Mouse (Mus musculus): ENCODE results near the gene Hacl1.

Hacl1 gene

DNA sequence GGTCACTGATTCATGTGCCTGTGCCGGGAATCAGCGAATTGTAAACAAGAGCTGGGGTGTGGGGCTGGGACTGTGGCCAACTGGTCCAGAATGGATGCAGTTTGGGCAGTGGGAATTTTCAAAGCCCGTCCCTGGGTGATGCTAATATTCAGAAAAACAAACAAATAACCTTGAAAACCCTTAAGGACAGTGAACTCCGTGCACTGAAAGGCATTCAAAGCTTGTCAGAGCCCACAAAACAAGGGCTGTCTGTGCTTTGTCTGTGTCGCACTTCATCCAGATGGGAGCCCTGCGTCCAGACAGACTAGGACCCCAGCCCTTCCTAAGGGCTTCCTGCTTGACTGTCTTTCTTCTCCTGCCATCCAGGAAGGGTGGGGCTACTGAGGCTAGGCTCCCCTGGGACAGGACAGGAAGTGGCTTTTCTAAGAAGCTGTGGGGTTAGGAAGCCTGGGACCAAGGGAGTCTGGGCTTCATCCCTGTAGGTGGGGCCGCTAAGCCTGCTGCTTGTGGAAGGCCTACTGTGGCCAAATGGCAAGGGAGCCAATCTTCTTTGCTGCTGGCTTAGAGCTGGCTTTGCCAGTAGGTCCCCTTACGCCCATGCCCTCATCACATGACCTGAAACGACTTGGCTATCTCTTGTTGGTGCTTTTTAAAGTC lies 21.6 kb upstream of the Hacl1 start:
- DNase-seq (ENCODE audit: low read depth), result peak; percentile 73

- peak; percentile 95 for DNase-seq (ENCODE audit: low read depth)
Observed at GRCm38 (mm10) chr14:31661671-31662554, 20.8 kb upstream of the Hacl1 start.

- peak; percentile 38 for DNase-seq (ENCODE audit: low read depth)
Observed at GRCm38 (mm10) chr14:31660312-31661093, 19.4 kb upstream of the Hacl1 start.

DNA sequence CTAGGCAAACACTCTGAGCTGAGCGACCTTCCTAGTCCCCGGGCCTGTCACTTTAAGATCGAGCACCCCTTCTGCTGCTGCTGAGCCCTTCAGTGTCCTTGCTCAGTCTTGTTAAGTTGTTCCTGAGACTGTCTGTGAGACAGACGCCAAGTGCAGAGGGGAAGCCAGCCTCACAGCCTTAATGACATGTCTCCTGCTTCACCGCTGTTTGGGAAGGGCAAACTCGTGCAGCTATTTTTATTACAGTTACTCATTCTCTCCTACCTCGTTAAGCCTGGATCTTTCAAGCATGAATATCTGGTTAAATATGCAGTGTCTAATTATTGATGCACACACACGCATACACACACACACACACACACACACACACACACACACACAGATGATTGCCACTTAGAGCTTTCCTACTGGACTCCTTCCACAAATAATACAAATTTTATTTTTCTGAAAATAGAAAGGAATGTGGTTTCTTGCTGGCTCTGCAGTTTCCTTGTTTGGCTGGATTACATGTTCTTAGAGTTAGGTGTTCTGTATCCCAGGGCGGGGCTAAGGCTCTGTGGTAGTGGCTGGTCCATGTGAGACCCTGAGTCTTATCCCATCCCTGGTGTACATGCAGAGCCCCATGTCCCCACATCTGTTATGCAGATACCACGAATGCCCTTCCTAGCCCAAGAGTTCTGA lies 18.6 kb upstream of the Hacl1 start:
- peak; percentile 71 for DNase-seq (ENCODE audit: low read depth)

DNA sequence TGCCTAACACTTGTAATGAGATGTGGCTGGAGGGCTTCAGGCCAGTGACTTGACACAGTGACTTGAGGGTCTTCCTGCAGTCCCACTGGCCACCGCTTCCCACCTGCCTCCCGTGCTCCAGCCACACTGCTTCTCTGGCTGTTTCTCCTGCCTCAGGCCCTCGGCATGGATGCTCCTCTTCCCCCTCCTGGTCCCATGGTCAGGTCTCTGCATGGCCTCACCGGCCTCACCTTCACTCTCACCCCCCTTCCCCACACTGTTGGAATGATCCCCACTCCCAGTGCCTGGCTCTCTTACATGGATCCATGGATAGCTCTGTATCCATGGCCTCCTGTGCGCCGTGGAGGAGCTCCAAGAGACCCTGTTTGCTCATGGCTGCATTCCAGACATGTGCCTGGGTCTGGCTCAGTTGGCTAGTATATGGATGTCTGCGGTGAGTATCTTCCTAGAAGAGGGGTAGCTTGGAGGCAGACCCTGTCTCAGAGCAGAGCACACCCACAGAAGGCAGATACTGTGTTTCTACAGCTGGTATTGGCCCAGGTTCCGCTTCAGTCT lies 17.1 kb upstream of the Hacl1 start:
- no peak for DNase-seq (ENCODE audit: low read depth)

- DNase-seq (ENCODE audit: low read depth), result peak; percentile 84
Observed at GRCm38 (mm10) chr14:31656857-31657645, 16.0 kb upstream of the Hacl1 start.

DNA sequence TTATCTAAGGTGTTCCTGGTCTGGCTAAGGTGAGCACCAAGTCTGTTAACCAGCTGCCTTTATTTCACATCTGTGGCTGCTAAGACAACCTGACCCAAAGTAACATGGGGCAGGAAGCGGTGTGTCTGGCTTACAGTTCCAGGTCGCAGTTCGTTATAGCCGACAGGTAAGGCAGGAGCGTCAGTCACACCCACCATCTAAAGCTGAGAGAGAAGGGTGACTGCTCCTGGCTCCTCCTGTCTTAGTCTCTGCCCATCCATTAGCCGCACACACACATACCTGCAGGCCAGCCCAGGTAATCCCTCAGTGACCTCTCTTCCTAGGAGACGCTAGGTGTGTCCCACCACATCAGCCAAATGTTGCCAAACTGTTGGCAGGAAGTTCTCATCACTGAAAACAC lies 15.3 kb upstream of the Hacl1 start:
- no peak for DNase-seq (ENCODE audit: low read depth)

- no peak for DNase-seq (ENCODE audit: low read depth)
Observed at GRCm38 (mm10) chr14:31655406-31655805, 14.3 kb upstream of the Hacl1 start.

DNA sequence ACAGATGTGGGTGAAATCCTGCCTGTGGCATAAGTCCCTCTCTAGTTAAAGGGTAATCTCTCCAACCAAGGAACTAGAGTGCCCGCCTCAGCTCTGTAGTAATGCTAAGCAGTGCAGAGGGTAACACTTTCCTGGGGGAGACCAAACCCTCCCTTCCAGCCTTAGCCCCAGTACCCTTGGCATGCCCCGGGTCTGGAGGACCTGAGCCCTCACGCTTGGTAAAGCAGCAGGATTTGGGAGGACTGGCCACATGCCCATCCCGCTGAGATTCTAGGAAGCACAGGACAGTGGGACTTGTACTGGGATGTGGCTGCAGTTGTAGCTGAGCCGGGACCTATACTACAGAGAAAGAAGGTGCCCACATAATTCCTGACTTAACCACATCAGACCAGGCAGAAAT lies 13.7 kb upstream of the Hacl1 start:
- DNase-seq (ENCODE audit: low read depth), result no peak

- DNase-seq (ENCODE audit: low read depth), result no peak
Observed at GRCm38 (mm10) chr14:31653101-31653875, 12.2 kb upstream of the Hacl1 start.

DNA sequence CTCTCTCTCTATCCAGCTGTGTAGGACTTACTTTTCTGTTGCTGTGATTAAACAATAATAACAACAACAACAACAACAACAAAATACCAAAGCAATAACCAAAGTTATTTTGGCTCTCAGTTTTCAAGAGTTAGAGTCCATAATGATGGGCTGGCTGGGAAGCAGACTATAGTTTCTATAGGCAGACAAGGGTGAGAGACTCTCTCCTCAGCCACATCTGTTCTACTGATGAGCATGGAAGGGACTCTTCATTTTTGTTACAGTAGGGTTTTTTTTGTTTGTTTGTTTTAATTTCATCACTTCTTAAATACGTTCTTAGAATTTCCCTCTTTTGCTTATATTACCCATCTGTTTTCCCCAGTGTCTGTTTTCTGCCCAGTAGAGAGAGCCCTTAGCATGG lies 11.5 kb upstream of the Hacl1 start:
- no peak for DNase-seq (ENCODE audit: low read depth)

DNA sequence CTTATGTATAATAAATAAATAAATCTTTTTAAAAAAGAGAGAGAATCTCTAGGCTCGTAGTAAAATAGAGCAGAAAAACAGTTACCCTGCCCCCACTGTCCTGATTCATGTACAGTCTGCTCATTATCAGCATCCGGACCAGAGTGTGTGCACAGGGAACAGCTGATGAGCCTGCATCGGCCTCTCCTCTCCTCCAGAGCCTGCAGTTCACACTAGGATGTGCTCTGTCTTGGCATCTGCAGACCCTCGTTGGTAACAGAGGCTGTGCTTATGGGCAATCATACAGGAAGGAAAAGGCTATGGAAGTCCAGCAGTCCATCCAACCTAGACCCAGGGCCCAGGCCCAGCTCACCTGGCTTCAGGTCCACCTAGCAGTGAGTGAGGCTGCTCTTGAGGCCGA lies 11.0 kb upstream of the Hacl1 start:
- DNase-seq (ENCODE audit: low read depth), result no peak

DNA sequence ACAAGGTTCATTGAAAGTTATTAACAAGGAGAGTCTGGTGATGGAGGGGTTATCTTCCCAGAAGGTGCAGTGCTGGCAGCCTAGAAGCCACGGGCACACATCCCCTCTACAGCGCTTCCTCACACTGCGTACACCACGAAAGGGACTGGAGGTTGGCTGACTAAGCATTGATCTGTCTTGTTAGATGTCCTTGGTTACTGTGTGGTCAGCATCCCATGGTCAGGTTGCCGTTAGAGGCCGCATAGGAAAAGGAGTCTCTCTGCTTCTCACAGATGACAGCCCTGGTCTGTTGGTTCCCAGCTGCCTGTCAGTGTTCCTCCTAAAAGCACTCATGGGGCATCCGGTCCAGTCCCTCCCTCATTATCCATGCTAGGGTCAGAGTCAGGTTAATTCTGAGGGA lies 10.1 kb upstream of the Hacl1 start:
- DNase-seq (ENCODE audit: low read depth), result no peak

- DNase-seq (ENCODE audit: low read depth), result peak; percentile 21
Observed at GRCm38 (mm10) chr14:31650347-31650746, 9.3 kb upstream of the Hacl1 start.

DNA sequence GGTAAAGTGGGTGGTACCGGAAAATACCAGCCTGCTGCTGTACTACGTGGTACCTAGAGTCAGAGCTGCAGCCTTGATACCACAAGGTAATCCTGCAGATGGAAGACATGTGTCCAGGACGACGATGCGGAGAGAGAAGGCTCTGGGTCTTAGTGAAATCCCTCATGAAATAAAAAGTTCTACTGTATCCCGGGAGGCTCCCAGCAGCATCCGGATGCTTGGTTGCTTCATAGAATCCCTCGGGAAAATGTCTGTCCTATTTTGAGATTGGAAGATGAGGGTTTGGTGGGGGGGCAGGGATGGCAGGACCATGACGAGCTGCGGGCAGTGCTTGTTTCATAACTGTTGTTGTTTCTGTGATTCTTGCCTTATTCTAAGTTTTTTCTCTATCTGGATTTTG lies 6.9 kb upstream of the Hacl1 start:
- DNase-seq (ENCODE audit: low read depth), result no peak

DNA sequence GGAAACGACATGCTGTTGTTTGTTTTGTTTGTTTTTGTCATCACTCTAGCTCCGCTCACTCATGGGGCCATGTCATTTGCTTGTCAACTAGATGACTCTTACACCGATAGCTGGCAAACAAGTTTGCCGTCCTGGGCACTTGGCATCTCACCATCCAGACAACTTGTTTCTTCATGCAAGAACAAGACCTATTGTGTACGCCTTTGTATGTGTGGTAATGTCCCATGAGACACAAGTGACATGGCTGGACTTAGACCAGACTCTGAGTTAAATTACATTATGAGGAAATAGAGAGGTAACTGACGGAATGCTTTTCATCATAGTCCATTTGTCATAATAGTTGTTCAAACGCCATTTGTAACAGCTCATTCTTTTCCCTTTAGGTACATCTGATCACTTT lies 4.8 kb upstream of the Hacl1 start:
- DNase-seq (ENCODE audit: low read depth), result no peak

DNA sequence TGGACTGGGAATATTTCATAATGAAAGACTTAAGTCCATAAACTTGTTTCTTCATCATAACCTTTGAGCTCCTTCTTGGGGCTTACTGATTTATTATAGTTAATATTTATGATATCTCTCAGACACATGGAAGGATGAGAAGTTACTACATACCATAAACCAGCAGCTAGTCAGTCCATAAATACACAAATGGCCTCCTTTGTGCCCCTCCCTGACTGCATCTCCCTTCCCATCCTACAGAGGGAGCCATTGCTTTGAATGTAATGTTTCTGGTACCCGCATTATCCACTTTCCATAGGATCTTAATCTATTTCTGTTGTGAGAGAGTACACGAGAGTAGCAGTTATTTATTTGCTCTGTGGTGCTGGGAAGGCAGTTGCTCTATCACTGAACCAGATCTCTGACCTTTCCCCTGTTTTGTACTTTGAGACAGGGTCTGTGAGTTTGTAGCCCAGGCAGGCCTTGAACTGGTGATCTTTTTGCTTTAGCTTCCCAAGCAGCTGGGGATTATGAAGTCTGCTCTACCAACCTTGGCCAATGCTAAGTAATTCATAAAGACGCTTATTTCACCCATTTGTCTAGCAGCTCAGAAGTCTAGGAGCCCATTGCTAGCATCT lies 4.0 kb upstream of the Hacl1 start:
- peak; percentile 41 for DNase-seq (ENCODE audit: low read depth)

DNA sequence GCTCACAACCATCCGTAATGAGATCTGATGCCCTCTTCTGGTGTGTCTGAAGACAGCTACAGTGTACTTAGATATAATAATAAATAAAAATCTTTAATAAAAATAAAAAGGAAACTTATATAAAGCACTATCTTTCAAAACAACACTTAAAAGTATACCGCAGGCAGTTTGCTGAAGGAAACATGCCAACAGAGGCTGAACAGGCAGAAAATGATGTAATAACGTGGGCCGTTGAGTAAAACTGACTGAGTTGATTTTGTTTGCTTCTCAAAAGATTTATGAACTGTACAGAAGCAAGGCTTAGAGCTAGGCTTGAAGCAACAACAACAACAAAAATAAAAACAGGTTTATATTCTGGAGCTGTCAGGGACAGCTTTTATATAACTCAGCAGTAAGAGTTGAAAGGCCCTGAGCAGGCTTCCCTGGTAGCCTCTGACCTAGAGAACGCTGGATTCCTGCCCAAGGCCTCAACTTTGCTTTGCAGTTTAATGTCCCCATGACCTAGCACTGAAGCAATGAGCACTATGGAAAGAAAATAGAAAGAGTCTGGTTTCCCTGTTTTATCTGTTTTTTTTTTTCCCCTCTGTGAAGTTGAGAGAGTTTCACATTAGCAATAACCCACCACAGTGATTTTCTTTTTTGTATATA lies 3.2 kb upstream of the Hacl1 start:
- DNase-seq (ENCODE audit: low read depth), result no peak

GRCm38 (mm10) chr14:31641506-31642155 lies 545 bp upstream of the Hacl1 start:
- DNase-seq (ENCODE audit: low read depth), result no peak

All from NIH3T3 (cell line).